Mouse (Mus musculus) cerebellum, adult 2 months (tissue): Measurements from ENCODE around the gene Hoxc10. TPM values are rescaled to one million over a fixed set of nuclear protein-coding genes. Genes with fewer than 3 reads are reported as not detected.
A peak's percentile ranks its signal among the peaks of the same experiment; 100 is the strongest.

Experiments
- DNase-seq, 2 experiments: peaks; one replicate each; pipeline ENCODE4 v3.0.0; 2021
- H3K27ac ChIP-seq: fragments of 200-500 bp; 2 replicates; pipeline ENCODE4 v1.5.1; 2012; ENCODE audit warnings: low read length, control low read depth, inconsistent platforms; ENCODE audit not compliant: insufficient read depth
- H3K27me3 ChIP-seq: fragments of 200-500 bp; 2 replicates; pipeline ENCODE4 v1.6.1; 2012; ENCODE audit warnings: inconsistent platforms, mild to moderate bottlenecking, low read length, moderate library complexity; ENCODE audit not compliant: control insufficient read depth, insufficient read depth
- H3K4me1 ChIP-seq: fragments of 200-500 bp; 2 replicates; pipeline ENCODE4 v1.6.1; 2011; ENCODE audit warnings: low read length; ENCODE audit not compliant: control insufficient read depth, insufficient read depth
- H3K4me3 ChIP-seq: fragments of 200-500 bp; replicated peaks from 2 replicates; pipeline ENCODE3; 2011; ENCODE audit warnings: mild to moderate bottlenecking, low read depth, low read length, control low read depth; ENCODE audit not compliant: insufficient read depth
- CTCF ChIP-seq: fragments of 200-500 bp; IDR thresholded peaks from 2 replicates; pipeline ENCODE4 v1.5.1; 2011; ENCODE audit warnings: low read depth, mild to moderate bottlenecking, control low read depth, low read length, moderate library complexity, borderline replicate concordance; ENCODE audit not compliant: insufficient read depth
- POLR2A ChIP-seq: fragments of 200-500 bp; IDR thresholded peaks from 2 replicates; pipeline ENCODE4 v1.6.1; 2011; ENCODE audit warnings: low read length, control low read depth, borderline replicate concordance; ENCODE audit not compliant: insufficient read depth
- WGBS: fragments of 180-500 bp; shearing (Covaris S2); methylation state at CpG from one replicate; pipeline ENCODE4 v1.1.7; 2018; 5-methylcytosine and 5-hydroxymethylcytosine counted together
- polyA plus RNA-seq: library from polyadenylated mRNA; depleted of rRNA; stranded (reverse); fragments of >200 nt; gene quantifications from 2 replicates; pipeline ENCODE4 v1.2.3, GENCODE M21; 2012

The Hoxc10 gene
- polyA plus RNA-seq, 1 experiment: not detected

GRCm38 (mm10) chr15:102961728-102962127 is 4.9 kb upstream of the Hoxc10 start:
- DNase-seq: no peak
- TF ChIP-seq POLR2A (no peak), CTCF (no peak)
- Histone ChIP-seq H3K4me1 (no peaks in the 10 kb centered on the region), H3K27ac (no peak overlapping the region), H3K27me3 (peaks cover 18% of the 10 kb centered on the region; the same call in 1 of the 2 replicates), H3K4me3 (no peak overlapping the region)
- WGBS: 4% methylated on average over 6 of the region's 6 CpGs

DNA sequence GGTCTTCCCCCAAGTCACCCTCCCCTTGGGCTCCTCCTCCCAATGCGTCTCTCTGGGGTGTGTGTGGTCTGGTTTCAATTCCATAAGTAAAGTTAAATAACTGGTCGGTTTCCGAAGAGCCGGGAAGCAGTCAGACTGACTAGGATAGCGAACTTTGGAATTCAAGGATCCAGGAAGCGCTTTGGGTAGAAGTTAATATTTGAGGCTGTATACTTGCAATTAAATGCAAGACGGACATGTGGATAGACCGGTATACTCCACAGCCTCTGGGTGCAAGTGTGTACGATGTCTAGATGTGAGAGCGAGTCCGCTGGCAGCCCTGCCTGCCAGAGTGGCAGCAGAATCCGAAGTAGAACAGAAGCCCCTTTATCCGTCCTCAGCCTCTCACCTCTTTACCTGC is 4.1 kb upstream of the Hoxc10 start:
- Histone ChIP-seq H3K27ac (no peak overlapping the region), H3K4me1 (no peaks in the 10 kb centered on the region), H3K27me3 (peaks cover 18% of the 10 kb centered on the region; the same call in 1 of the 2 replicates), H3K4me3 (no peak overlapping the region)
- WGBS: 5% methylated on average over 13 of the region's 13 CpGs
- DNase-seq: no peak
- no peak for TF ChIP-seq POLR2A
- no peak for TF ChIP-seq CTCF

GRCm38 (mm10) chr15:102963259-102963658 is 3.3 kb upstream of the Hoxc10 start:
- DNase-seq: no peak
- H3K4me3 ChIP-seq: no peak overlapping the region
- TF ChIP-seq CTCF (no peak), POLR2A (no peak)
- no peak overlapping the region for H3K27ac ChIP-seq
- H3K27me3 ChIP-seq: peaks cover 18% of the 10 kb centered on the region; the same call in 1 of the 2 replicates
- H3K4me1 ChIP-seq: no peaks in the 10 kb centered on the region
- 3% methylated on average over 8 of the region's 8 CpGs for WGBS

DNA sequence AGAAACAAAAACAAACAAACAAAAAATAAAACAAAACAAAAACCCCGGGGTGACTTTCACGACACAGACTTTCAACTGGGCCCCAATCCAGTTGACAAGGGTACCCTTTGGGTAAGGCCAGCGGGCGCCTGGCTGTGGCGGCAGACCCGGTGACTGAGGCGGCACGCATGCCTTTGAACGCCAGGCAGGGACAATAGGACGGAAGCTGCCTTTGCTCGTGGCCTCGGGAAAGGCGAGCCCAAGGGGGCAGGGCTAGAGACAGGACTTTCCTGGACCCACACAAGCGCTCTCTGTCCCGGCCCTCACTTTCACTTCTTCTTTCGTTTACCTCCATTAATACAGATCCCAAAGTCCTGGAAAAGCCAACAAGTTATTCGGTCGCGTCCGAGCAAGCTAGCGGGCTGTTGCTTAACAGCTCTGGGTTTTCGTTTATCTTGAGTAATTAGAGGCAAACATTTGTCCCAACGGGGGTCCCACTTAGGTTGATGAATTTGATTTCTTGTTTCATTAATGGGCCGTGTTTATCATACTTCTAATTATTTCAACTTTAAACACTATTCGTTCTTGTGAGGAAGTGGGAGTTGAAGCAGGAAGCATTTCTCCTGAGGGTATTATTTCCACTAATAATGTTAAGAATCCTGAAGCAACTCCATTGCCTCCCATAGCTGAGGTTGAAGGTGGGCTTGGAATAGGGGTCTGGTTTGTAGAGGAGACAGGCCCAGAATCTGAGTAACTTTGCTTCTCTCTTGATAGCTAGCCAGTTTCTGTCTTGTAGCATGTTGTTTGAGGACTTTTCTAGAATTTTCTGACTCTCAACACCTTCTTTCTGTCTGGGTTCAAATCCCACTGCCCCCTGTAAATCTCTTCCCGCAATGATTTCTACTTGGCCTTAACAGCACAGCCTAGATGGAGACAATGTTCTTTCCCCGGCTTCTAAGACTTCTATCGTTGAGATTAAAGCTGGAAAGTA is 2.6 kb upstream of the Hoxc10 start:
- DNase-seq: no peak

GRCm38 (mm10) chr15:102965003-102965891 is 1.3 kb upstream of the Hoxc10 start:
- Histone ChIP-seq H3K27me3 (peaks cover 20% of the 10 kb centered on the region; the same call in 1 of the 2 replicates), H3K4me1 (no peaks in the 10 kb centered on the region), H3K4me3 (no peak overlapping the region), H3K27ac (no peak overlapping the region)
- TF ChIP-seq POLR2A (no peak), CTCF (no peak)
- no peak for DNase-seq
- WGBS: 5% methylated on average over 26 of the region's 26 CpGs

More for the DNA sequence above, 2.6 kb upstream of the Hoxc10 start:
- no peak overlapping the region for H3K4me3 ChIP-seq
- no peak for TF ChIP-seq CTCF
- TF ChIP-seq POLR2A: no peak
- H3K27me3 ChIP-seq: peaks cover 20% of the 10 kb centered on the region; the same call in 1 of the 2 replicates
- no peak overlapping the region for H3K27ac ChIP-seq
- H3K4me1 ChIP-seq: no peaks in the 10 kb centered on the region
- WGBS: 4% methylated on average over 28 of the region's 28 CpGs

DNA sequence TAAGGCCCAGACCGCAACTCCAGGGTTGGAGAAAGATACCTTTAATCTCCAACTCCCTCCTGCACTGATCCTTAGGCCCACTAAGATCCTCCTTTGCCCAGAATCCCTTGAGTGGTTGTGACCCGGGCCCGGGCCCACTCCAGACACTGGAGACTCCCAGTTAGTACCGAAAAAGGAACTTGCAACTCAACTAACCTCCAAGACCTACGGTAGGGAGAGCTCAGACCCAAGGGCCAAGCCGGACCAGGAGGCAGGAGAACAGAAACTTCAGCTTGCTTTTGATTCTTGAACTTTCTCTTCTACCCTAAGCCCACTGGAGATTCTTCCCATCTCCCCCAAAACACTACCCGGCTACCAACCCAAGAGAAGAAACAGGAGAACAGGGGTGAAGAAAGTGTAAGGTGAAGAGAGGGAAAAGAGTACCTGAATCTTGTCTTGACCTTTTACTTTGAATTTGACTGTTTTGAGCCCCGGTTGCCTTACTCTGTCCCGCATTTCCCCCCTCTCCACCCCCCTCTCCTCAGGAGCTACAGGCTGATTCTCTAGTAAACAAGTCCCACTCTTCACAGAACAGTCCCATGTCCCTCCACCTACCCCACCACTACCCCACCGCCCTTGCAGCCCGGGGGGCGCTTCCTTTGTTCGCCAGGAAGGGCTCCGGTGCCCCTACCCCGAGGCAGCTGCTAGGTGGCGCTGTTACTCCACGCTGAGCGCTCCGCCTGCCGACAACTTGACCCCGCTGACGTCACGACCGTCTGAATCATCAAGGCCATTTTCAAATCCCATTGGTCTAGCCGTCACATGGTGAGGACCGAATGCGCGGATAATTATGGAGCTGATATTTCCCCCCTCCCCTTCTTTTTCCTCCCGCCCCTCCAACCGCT is 462 bp upstream of the Hoxc10 start:
- TF ChIP-seq CTCF (peak; percentile 19; the same call in 1 of the 2 replicates), POLR2A (no peak)
- Histone ChIP-seq H3K27ac (no peak overlapping the region), H3K4me1 (no peaks in the 10 kb centered on the region), H3K4me3 (no peak overlapping the region), H3K27me3 (peaks cover 23% of the 10 kb centered on the region; the same call in 1 of the 2 replicates)
- WGBS: 5% methylated on average over 29 of the region's 30 CpGs
- DNase-seq: no peak

- TF ChIP-seq POLR2A: no peak
- no peak for TF ChIP-seq CTCF
- WGBS: 6% methylated on average over 12 of the region's 12 CpGs
- peaks cover 23% of the 10 kb centered on the region; the same call in 1 of the 2 replicates for H3K27me3 ChIP-seq
- H3K4me3 ChIP-seq: no peak within 1 kb of the TSS
- H3K27ac ChIP-seq: no peak within 1 kb of the TSS
- H3K4me1 ChIP-seq: no peaks in the 10 kb centered on the region
- DNase-seq: no peak
These were observed 615 bp downstream of the Hoxc10 start, which contains the start of gene Hoxc5 for GRCm38 (mm10) chr15:102967312-102967510. Gene Hoxc5 (plus strand): TSS chr15:102967443.
